11 mouse cellular contexts compared by ENCODE assay signal in the genomic region with DNA sequence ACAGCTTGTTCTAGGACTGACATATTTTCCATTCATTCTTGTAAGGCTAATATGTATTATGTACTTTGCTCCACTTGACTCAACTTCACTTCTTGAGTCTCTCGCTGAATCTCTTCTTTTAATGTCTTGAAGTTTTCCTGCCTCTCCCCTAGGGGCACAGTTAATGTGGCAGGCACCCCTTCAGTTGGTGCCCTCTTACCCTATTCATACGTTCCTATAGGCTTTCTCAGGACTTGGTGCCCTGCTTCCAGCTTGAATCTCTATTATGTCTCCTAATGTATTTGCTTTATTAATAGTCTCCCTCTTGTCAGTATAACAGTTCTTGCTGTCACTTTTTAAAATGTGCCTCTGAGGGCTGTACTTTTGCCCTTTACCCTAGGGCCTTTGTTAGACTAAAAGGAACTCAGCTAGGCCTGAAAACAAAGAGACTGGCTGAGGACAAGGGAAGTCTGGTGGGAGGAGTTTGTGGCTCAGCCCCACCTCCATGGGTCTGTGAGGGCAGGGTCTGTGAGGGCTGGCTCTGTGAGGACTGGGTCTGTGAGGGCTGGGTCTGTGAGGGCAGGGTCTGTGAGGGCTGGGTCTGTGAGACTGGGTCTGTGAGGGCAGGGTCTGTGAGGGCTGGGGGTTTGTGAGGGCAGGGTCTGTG.
DNase-seq lines count a peak whose midpoint lies in the region; ATAC-seq and TF ChIP-seq lines count a peak whose summit lies in the region.
"Had no signal": no experiment of that assay in that cellular context is flagged by ENCODE, and none has a peak within 500 bp of the region (broad histone marks: within the 10 kb centered on the region; RNA-seq: fewer than 3 reads in every experiment).

No protein-coding gene starts in this region.

- peak; percentile 71; the same call in 1 of the 2 replicates for ATAC-seq in kidney, postnatal 0 days (replicated peaks; ENCODE audit: low FRiP score, low read depth)
- peak; percentile 87 for ATAC-seq in forebrain, embryonic 11.5 days (replicated peaks; ENCODE audit: low FRiP score)
- peak; percentile 55; the same call in 1 of the 2 replicates for ATAC-seq in neural tube, embryonic 13.5 days (ENCODE audit: low read depth)

- no peak for TF ChIP-seq CTCF in kidney, postnatal 0 days (IDR thresholded peaks at IDR 0.05; ENCODE audit: low read depth)

- H3K9me3 ChIP-seq in kidney, postnatal 0 days (replicated peaks; ENCODE audit: low read length): no peaks in the 10 kb centered on the region
- H3K9me3 ChIP-seq in forebrain, embryonic 11.5 days (ENCODE audit: control insufficient read depth, low read length): no peaks in the 10 kb centered on the region
- no peaks in the 10 kb centered on the region for H3K9me3 ChIP-seq in neural tube, embryonic 13.5 days
- H3K9me3 ChIP-seq: embryonic facial prominence, embryonic 15.5 days; heart, embryonic 15.5 days; liver, embryonic 15.5 days had no signal

- 66% methylated on average over 2 of the region's 2 CpGs for WGBS in kidney, postnatal 0 days
- 23% methylated on average over 2 of the region's 2 CpGs for WGBS in forebrain, embryonic 11.5 days
- WGBS in neural tube, embryonic 13.5 days: 18% methylated on average over 2 of the region's 2 CpGs

- no peak overlapping the region for H3K4me3 ChIP-seq in kidney, postnatal 0 days (replicated peaks; ENCODE audit: low read depth, low read length)
- no peak overlapping the region for H3K4me3 ChIP-seq in forebrain, embryonic 11.5 days (ENCODE audit: low read depth, low read length)
- no peak overlapping the region for H3K4me3 ChIP-seq in neural tube, embryonic 13.5 days
- H3K4me3 ChIP-seq: liver, embryonic 15.5 days had no signal

- DNase-seq in kidney, postnatal 0 days (ENCODE audit: low spot score): peak; percentile 51
- DNase-seq in kidney, postnatal 36 days: no peak
- DNase-seq in WW6 (ENCODE audit: low read depth, low spot score): peak; percentile 58
- DNase-seq in forebrain, embryonic 11.5 days (ENCODE audit: low spot score): peak; percentile 80
- no peak for DNase-seq in cerebellum, postnatal 10 days
- DNase-seq in adrenal gland, adult (ENCODE audit: inconsistent age in 2 of 2, low spot score in 1 of 2): no peak
- DNase-seq in layer of hippocampus, adult 18-20 months (ENCODE audit: low spot score in 2 of 2): no peak

- no peaks in the 10 kb centered on the region for H3K4me1 ChIP-seq in kidney, postnatal 0 days (replicated peaks; ENCODE audit: insufficient read depth, low read length)
- no peaks in the 10 kb centered on the region; the same call in 1 of the 2 replicates for H3K4me1 ChIP-seq in forebrain, embryonic 11.5 days (replicated peaks; ENCODE audit: control insufficient read depth, insufficient read depth, low read length)
- H3K4me1 ChIP-seq in neural tube, embryonic 13.5 days (replicated peaks): 0 out of 2 replicates have a peak, but pooled peaks cover 11% of the 10 kb centered on the region
- H3K4me1 ChIP-seq: embryonic facial prominence, embryonic 15.5 days; liver, embryonic 15.5 days had no signal

- H3K27me3 ChIP-seq in kidney, postnatal 0 days (ENCODE audit: insufficient read depth, low read length): no peaks in the 10 kb centered on the region
- H3K27me3 ChIP-seq in forebrain, embryonic 11.5 days (ENCODE audit: control insufficient read depth, insufficient read depth, low read length): no peaks in the 10 kb centered on the region
- H3K27me3 ChIP-seq in neural tube, embryonic 13.5 days: no peaks in the 10 kb centered on the region
- H3K27me3 ChIP-seq: embryonic facial prominence, embryonic 15.5 days; heart, embryonic 15.5 days; liver, embryonic 15.5 days had no signal

- H3K9ac ChIP-seq in kidney, postnatal 0 days (ENCODE audit: low read depth, low read length): no peak overlapping the region
- H3K9ac ChIP-seq in forebrain, embryonic 11.5 days (ENCODE audit: low read length): no peak overlapping the region
- no peak overlapping the region for H3K9ac ChIP-seq in neural tube, embryonic 13.5 days
- H3K9ac ChIP-seq: embryonic facial prominence, embryonic 15.5 days; heart, embryonic 15.5 days; liver, embryonic 15.5 days had no signal

- no peak overlapping the region for H3K4me2 ChIP-seq in kidney, postnatal 0 days (ENCODE audit: low read length)
- no peak overlapping the region for H3K4me2 ChIP-seq in forebrain, embryonic 11.5 days (ENCODE audit: low read depth, low read length, severe bottlenecking)
- H3K4me2 ChIP-seq in neural tube, embryonic 13.5 days: no peak overlapping the region
- H3K4me2 ChIP-seq: liver, embryonic 15.5 days had no signal

- no peaks in the 10 kb centered on the region for H3K36me3 ChIP-seq in kidney, postnatal 0 days (ENCODE audit: insufficient read depth, low read length)
- H3K36me3 ChIP-seq in forebrain, embryonic 11.5 days (ENCODE audit: control insufficient read depth, insufficient read depth, low read length): no peaks in the 10 kb centered on the region
- H3K36me3 ChIP-seq in neural tube, embryonic 13.5 days: no peaks in the 10 kb centered on the region
- H3K36me3 ChIP-seq: embryonic facial prominence, embryonic 15.5 days; heart, embryonic 15.5 days; liver, embryonic 15.5 days had no signal

- H3K27ac ChIP-seq in kidney, postnatal 0 days: no peak overlapping the region
- 0 out of 2 replicates have a peak overlapping the region, but pooled peaks have one; percentile 18 for H3K27ac ChIP-seq in forebrain, embryonic 11.5 days (ENCODE audit: low read depth, low read length)
- H3K27ac ChIP-seq in neural tube, embryonic 13.5 days (replicated peaks): no peak overlapping the region
- H3K27ac ChIP-seq: embryonic facial prominence, embryonic 15.5 days; heart, embryonic 15.5 days; liver, embryonic 15.5 days had no signal

Comparison
In these comparisons a context has a peak if more than half of its experiments do, and no peak if none do; other contexts are left out.
1. DNase-seq: peak in kidney, postnatal 0 days (single experiment), WW6 (single experiment) and forebrain, embryonic 11.5 days (single experiment); none in kidney, postnatal 36 days (0 of 2), cerebellum, postnatal 10 days (0 of 2), adrenal gland, adult (0 of 2) and layer of hippocampus, adult 18-20 months (0 of 2).
2. Peak in every context shown above with its lines, with median percentiles within 50 percentile points of each other: ATAC-seq.